Mouse (Mus musculus) c-Kit-positive CD71-positive TER-119-negative erythroid progenitor cells, embryonic 14.5 days (primary cell): Measurements from ENCODE around the gene Man1a.

Experiments used
- DNase-seq: peaks from one replicate; pipeline ENCODE4 v3.0.0-alpha.2; 2013; ENCODE audit warnings: low read depth

Gene Man1a

DNA sequence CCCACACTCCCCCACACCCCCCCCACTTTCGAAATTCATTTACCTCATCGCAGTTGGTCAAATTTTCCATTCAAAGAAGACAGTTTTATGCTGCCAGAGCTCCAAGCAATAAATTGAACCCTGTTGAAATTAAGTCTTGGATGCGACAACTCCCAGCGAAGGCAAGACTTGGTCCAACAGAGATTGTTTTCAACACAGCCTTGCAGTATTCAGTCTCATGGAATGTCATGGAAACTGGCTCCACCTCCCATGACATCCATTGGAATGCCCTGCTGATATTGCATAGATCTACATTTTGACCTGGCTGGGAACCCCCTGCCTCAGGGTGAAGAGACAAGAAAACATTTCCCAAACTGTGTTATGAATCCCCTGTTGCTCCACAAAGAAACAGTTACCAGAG is at the start of gene Man1a:
TSS of gene Man1a (minus strand) at position 190 of the 400 bp plus-strand sequence.
- DNase-seq, result no peak

DNA sequence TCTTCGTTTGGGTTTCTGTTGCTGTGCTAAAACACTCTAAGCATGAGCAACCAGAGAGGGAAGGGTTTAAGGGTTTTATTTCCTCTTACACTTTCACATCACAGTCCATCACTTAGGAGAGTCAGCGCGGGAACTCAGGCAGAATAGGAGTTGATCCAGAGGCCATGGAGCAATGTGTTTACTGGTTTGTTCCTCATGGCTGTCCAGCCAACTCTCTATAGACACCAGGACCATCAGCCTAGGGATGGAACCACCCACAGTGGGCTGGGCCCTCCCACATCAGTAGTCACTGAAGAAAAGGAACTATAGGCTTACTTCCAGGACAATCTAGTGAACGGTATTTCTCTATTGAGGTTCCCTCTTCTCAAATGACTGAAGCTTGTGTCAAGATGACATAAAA is 45.4 kb upstream of the Man1a start:
- DNase-seq, result no peak

DNA sequence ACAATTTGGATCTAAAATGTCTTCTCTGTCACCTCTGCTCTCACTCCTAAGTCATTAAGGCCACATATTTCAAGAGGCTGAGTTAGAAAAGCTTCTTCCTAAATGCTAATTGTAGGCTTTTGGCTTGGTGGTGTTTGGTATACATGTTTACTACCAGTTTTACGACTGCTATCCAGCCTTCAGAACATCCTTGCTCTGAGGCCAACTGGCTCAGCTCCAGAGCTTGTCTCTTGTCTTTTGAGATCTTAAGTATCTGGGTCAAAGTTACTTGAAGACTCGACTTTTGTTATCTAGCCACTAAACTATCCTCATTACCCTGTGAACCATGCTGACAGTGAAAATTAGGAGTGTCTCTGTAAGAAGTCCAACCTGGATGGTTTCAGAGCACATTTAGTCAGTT is 44.0 kb upstream of the Man1a start:
- DNase-seq, result no peak

DNA sequence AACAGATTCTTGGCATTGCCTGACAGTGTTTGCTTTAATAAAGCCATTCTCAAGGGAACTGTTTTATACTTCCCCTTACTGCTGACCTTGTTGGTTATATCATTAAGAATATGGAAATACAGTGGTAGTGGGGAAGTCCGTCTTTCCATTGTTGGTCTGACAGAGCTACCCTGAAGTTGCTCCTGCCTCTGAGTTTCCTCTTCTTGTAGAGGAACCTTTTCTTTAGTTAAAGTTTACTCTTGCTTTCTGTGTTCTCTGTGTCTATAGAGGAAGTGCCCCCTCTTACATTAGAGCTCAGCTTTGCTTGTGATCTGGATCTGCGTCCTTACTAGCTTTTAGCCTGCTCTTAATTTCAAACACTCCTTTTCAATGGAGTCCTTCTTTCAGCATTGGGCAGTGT is 42.9 kb upstream of the Man1a start:
- DNase-seq, result no peak

DNA sequence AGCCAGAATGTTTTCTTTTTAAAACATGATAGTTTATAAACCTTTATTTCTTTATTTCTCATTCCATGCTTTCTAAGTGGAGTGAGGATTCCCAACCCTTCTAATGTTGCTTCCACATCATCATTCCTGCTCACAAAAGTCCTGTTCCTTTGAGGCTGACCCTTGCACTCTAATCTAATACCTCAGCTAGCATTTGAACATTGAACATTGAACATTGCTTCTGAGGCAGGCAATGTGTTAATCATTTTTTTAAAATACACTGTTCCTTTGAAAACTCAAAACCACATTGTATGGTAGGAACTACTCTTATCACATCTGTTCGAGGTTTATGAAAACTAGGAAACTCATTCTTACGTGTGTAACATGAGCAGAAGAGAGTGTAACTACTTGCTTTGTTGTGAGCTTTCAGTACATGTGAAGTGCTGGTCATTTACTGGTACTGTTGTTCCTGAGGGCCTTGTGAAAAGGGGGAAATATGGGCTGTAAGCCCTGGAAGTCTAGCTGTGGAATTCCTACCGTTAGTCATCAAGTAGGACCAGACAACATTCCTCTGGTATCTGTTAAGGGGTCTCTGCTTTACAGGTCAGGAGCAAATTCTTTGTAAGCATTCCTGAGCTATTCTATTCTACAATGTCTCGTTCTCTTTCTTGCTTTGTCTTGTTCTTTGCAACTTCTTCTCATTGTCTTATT is 42.0 kb upstream of the Man1a start:
- DNase-seq, result no peak

DNA sequence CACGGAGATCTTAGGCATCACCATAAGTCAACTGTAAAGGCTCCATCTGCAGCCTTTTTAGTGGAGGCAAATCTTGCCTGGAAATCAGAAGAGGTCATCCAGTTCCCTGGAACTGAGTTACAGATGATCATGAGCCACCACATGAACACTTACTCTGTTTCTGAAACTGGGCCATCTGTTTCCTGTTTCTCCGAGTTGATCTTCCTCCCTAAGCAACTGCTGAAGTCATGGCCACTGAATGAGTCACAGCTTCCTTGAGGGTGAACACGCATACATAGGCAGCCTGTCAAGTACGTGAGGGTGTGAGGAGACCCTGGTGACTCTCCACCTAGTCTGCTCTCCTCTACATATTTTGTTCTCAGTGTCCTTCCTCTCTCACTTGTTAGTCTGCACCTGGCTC is 41.4 kb upstream of the Man1a start:
- DNase-seq, result no peak

DNA sequence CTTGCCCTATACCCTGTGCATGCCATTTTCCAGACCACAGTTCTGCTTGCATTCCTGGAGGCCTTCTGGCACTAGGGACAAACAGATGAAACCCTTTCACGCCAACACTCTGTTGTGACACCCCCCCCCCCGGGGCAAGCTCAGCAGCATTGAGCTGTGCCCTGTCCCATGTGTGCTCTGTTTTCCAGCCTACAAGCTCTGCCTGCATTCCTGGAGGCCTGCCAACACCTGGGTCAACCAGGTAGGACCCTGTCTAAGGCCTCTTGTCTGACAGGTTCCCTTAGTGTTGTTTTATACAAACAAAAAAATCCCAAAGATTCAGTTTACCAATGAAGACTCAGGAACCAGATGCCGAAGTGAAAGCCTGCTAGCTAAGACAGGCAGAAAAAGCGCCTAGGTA is 27.3 kb upstream of the Man1a start:
- no peak for DNase-seq

DNA sequence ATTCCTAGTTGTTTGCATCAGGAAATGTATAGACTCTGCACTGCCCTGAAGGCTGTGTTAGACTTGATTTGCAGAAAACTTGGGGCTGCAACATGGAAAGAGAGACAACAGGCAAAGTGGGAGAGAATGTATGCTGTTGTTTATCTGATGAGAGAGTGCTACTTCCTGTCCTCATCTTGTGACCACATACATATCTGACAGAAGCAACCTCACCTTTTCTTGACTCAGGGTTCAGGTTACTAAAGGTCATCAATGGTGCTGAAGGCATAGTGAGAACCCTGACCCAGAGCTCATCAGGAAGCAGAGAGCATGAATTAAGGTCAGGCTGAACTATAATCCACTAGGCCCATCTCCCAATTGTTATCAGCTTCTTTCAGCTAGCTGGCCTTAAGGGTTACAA is 15.7 kb upstream of the Man1a start:
- no peak for DNase-seq

DNA sequence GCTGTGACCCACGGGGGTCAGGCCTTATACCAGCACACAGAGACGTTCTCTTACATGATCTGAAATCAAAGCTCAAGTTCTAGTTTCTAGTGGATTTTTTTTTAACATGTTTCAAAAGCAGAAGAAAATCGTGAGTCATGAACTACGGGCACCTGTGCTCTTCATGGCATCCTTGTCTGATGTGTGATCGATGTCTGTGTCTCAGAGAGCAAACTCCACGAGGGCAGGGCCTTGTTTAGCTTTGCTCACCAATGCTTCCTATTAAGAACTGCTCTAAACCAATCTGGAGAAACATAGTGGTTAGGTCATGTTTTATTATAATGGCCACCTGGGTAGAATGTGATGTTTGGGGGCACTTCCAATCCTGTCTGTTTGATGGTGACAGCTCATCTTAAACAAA is 13.5 kb upstream of the Man1a start:
- DNase-seq, result no peak

DNA sequence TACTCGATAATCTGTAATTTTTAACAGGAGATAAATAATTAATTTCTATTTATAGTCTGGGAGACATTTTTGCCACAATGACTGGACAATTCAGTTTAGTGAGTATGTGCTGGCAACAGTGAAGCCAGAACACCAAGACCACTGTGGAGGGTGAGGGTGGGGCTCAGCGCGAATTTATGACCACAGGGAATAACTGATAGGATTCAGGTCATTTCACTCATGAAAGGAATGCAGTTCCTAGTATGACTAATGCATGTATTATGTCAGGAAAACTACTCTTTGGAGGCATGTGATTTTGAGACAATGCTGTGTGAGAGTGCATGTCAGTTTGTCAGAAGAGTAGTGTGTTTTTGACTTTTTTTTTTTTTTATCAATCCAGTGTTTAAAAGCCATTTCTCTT is 10.9 kb upstream of the Man1a start:
- no peak for DNase-seq

DNA sequence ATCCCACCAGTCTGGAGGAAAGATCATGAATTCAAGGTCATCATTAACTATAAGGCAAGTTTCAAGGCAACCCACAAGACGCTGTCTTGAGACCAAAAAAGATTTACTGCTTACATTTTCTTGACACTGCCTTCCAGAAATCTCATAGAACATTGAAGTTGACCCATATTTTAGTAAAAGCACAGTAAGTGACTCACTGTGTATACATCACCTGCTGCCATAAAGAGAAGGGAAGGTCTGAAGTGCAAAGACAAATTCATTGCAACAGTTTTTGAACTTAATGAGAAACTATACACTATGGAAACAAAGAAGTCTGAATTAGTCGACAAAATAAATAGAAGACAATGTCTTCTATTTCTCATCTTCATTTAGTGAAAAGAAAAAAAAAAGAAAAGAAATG is 8.7 kb upstream of the Man1a start:
- no peak for DNase-seq

DNA sequence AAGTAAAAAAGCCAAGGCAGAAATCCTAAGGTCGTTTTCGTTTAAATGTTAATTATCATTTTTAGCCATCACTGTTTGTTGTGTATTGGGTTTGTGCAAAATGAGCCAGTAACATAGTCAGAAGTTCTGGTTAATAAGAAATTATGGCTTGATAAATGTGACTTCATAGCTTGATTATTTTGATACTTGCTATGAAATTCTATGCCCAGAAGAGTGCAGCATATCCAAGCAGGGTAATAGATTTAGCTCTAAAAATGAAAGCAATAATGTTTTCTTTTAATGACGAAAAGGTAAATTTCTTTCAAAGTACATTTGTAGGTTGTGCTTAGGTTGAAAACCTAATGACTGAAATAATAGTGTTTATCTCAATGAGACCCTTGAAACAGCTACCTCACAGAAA is 596 bp upstream of the Man1a start:
- no peak for DNase-seq

DNA sequence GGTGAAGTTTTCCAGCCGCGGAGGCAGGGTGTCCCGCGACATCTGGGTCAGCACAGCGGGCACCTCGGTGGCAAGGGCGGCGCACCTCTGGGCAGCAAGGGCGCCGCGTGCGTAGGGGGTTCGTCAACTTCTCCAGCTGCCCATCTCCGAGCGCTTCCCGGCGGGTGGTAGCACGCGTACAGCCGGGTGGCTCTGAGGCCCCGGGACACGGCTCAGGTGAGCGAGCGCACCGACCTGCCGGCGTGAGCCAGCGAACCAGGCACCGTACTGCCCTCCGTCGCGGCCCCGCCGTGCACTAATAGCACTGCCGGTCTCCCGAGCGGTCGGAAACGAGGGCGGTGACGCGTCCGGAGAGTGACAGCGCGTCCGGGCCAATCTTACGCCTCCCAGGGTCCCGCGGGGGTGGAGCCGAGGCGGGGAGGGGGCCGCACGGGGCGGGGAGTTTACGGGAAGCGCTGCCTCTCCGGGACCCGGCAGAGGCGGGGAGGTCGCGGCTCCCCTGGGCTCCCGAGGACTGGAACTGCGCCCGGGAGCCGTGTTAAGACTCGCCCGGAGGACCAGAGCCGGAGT is 883 bp downstream of the Man1a start:
- DNase-seq, result peak; percentile 82

DNA sequence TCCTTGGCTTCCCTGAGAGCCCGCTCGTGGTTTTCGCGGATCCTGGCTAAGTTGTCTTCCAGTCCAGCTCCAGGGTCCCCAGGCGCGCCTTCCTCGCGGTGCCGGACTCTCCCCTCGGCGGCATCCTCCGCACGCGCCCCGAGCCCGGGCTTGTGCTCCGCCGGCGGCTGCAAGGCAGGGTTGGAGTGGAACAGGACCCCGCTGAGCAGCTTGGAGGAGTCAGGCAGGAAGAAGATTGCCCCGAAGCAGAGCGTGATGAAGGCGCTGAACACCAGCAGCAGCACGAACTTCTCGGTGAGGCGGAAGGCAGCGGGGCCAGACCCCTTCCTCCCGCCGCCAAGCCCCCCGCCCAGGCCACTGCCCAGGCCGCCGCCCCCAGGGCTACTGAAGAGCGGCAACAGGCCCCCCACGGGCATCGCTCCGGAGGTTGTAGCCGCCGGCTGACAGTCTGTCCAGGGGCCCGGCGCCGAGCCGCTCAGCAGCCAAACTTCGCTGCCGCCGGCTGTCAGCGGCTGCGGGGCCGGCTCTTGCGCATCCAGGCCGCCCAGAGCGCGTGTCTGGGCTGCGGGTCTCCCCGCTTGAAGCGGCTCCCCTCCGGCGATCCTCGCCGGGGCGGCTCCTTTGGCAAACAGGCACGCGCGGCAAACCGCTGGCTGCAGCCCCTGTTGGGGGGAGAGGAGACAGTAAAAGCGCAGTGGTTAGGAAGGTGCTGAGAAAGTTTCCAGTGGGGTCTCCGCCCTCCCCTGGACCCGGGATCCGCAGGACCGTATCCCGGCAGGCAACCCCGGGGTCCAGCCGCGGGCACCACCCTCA is 1.6 kb downstream of the Man1a start:
- peak; percentile 19 for DNase-seq

DNA sequence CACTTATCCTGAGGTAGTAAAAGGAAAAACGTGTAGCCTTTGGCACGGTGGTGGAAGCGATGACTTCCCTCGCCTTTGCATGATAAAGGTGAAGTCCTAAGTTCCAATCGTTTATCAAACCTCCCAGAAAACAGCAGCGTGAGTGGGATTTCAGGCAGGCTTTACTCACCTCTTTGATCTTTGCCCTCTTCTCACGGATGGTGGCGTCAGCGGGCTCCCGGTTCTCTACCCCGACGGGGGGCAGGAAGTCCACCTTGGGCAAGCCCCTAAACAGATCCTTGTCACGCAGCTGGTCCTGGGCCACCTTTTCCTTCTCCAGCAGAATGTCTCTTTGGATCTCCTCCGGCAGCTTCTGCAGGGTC is 2.2 kb downstream of the Man1a start:
- no peak for DNase-seq

DNA sequence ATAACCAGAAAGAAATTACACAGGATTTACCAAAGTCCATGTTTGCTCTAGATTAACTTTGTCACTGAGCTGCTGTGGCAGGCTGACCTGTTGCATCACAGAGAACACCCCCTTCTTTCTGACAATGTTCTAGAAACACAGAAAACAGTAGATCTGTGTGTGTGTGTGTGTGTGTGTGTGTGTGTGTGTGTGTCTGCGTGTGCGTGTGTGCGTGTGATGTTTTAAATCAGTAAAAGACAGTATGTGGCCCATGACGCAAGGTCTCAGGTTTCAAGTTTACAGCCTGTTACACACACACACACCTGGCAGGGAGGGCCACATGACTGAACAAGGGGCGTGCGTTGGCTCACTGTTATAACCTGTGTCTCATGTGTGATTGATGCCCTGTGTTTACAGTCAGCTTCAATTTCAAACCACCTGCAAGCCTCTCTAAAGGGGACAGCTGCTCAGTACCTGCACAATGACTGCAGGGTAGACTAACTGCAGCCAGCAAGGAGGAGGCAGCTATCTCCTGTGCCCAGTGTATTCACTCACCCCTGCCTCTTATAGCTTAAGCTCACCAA is 2.7 kb downstream of the Man1a start:
- DNase-seq, result no peak

DNA sequence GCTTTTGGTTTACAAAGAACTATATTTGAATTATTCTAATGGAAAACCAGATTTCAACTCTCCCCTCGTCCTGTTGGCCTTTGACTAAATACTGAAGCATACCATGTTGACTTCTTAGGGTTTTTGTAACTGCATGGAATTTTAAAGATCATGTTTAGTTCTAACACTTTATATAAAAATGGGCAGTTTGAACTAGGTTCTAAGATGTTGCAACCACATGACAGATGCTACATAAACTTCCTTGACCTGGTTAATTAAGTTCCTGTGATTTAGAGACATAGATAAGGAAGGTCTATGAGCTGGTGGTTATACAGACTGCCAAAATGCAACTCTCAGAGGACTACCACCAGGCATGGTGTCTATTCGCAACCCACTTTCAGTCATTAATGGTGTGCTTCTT is 4.1 kb downstream of the Man1a start:
- no peak for DNase-seq

DNA sequence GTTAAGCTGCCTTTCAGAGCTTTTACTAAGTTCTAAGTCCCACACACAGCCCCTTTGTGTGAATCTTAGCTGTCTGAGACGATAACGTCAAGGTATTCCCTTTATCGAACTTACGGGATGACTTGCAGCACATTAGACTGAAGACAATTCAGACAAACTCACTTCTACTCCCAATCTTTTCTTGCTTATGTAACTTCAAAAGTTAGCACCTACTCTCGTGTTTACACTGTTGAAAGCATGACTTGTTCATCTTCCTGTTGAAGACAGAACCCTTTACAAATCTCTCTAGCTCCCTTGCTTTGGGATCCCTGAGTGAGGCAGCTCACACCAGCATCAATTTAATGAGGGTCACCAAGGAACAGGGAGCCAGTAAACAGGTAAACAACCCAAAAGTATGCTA is 5.9 kb downstream of the Man1a start:
- no peak for DNase-seq

DNA sequence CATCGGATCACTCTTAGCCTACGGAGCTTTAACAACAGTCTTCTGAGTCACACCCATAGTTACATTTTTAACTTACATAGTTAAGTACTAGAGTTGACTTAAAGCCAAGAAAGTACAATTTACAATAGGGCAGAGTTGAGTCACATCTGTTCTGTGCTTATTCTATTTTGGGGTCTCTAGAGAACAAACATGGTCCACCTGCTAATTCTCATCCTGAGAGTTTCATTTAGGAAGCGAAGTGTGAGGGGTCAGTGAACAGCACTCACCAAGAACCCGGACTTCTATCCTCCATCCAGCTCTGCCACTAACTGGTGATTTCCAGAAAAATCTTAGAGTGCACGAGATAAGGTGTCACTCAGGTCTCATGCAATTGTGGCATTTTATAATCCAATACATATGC is 7.0 kb downstream of the Man1a start:
- DNase-seq, result no peak

DNA sequence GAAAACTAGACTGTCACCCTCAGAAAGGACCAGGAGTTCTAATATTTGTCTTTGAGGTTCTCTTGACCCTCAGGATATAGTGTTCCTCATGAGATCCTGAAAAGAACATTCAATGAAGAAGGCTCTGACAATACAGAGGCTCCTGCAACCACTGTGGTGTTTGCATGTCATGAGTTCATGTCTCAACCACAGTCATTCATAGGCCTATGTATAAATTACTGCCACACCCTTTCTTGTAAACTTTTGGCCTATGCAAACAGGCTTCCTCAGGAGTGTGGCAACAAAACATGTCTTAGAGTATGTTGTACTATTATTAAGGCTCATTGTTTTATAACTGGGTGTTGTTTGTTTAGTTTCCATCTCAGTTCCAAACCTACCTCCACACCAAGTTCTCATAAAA is 9.7 kb downstream of the Man1a start:
- DNase-seq, result no peak

DNA sequence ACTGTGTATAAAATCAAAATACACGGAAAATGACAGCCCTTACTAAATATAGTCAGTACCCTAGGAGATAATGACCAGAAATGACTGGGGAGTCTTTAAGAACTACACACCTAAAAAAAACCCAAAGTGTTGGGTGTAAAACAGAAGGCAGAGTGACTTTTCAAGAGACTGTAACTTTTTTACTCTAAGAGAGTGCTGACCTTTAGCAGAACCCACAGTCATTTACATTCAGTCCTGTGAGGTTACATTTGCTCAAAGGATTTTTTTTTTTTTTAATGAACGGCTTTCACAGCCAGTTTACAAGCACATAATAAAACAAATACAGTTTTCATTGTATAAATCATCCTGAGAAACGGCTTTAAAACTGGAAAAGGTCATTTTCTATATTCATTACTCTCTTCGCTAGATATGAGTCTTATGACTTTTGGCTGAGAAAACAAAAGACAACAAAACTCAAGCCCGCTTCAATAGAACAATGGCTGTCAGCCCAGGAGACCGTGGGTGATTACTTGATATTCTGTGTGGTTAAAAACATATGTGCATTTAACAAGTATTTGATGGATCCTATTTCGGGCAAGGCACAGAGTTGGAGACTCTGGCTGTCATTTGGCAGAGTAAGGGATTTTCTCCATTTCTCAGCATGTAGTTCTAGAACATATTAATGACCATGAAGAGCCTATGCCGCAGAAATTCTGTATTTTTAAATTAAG is 12.7 kb downstream of the Man1a start:
- no peak for DNase-seq

DNA sequence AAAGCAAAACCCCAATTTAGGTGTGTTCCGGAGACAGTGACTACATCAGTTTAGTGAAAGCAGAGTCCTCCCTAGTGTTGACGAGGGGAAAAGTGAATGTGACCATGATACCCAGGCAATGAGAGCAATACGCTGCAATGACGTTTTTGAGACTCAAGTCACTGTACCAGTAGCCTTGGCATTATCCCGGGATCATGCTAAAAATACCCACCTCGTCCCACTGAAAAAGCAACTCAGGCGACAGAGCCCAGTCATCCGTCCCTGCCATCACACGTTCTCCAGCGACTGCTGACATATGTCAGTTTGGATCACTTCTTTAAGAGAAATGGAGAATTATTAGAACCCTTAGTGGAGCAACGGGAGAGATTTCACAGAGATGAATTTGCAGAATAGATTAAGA is 13.6 kb downstream of the Man1a start:
- DNase-seq, result no peak

DNA sequence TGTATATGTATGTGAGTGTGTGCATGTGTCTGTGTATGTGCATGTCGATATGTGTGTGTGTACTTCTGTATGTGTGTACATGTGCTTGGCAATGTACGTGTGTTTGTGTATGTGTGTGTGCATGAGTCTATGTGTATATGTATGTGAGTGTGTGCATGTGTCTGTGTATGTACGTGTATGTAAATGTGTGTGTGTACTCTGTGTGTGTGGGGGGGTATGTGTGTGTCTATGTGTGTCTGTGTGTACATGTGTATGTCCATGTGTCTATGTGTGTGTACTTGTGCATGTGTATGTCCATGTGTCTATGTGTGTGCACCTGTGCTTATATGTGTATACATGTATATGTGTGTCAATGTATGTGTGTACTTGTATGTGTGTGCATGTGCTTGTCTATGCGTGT is 15.2 kb downstream of the Man1a start:
- DNase-seq, result no peak
